Mouse (Mus musculus) layer of hippocampus, adult 2 months (tissue): ENCODE measurements around the gene Tbc1d16. TPM values are rescaled to one million over a fixed set of nuclear protein-coding genes. Genes with fewer than 3 reads are reported as not detected.
A peak's percentile ranks its signal among the peaks of the same experiment; 100 is the strongest.

Source experiments
- DNase-seq, 2 experiments: peaks; one replicate each; pipeline ENCODE4 v3.0.0; 2022; ENCODE audit warnings: low spot score in 2 of 2
- H3K27ac ChIP-seq: fragments of 200-600 bp; 2 replicates; pipeline ENCODE4 v1.8.1; 2022
- H3K4me3 ChIP-seq: fragments of 200-600 bp; 2 replicates; pipeline ENCODE4 v1.8.1; 2022; ENCODE audit warnings: mild to moderate bottlenecking
- CTCF ChIP-seq: fragments of 200-600 bp; conservative IDR thresholded peaks from 2 replicates; pipeline ENCODE4 v1.8.1; 2022; ENCODE audit warnings: antibody characterized with exemption, mild to moderate bottlenecking, moderate library complexity
- total RNA-seq, 2 experiments: library from RNA; stranded (reverse); gene quantifications; 2 replicates each; pipeline ENCODE4 v1.2.3; 2021

Tbc1d16 gene
- total RNA-seq, 2 experiments from 2014 or later, result 44.0 to 44.1 TPM

DNA sequence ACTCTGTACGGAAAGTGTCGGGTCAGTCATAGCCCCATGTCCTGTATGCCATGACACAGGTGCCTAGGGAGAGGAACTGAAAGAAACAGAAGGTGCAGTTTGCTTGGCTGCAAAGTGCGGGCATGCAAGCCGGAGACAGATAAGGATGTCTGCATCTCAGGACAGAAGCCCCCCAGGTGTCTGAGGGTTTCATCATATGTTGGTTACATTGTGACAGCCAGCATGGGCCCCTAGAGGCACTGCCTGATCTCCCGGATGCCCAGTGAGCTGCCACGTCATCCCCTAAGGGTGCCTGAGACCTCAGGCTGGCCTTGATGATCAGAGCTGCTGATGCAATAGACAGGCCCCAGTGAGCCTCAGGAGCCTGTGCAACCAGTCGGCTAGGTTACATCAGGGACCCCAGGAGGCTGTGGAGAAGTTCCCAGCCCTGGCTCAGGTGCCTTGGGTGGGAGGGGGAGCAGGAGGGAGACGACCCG lies 36.7 kb downstream of the Tbc1d16 start:
- Histone ChIP-seq H3K27ac (no peak overlapping the region), H3K4me3 (no peak overlapping the region)
- no peak for TF ChIP-seq CTCF
- DNase-seq, result no peak

- TF ChIP-seq CTCF, result peak; percentile 86
- Histone ChIP-seq H3K27ac (no peak overlapping the region), H3K4me3 (no peak overlapping the region)
- peak; percentile 60 to 65 for DNase-seq
These were observed 37.8 kb downstream of the Tbc1d16 start for GRCm38 (mm10) chr11:119190498-119190897.

DNA sequence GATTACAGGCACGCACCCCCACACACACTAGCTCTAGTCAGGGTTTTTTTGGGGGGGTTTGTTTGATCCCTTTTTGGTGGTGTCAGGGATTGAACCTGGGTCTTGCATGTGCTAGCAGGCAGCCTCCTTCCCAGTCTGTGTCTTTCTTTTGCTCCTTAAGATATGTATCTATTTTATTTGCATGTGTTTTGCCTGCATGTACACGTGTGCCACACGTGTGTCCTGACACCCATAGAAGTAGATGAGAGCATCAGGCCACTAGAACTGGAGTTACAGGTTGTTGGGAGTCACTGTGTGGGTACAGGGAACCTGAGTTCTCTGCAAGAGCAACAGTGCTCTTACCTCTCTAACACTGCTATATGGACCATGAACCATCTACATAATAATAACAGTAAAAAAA lies 39.0 kb downstream of the Tbc1d16 start:
- Histone ChIP-seq H3K4me3 (no peak overlapping the region), H3K27ac (no peak overlapping the region)
- no peak for TF ChIP-seq CTCF
- DNase-seq, result no peak

DNA sequence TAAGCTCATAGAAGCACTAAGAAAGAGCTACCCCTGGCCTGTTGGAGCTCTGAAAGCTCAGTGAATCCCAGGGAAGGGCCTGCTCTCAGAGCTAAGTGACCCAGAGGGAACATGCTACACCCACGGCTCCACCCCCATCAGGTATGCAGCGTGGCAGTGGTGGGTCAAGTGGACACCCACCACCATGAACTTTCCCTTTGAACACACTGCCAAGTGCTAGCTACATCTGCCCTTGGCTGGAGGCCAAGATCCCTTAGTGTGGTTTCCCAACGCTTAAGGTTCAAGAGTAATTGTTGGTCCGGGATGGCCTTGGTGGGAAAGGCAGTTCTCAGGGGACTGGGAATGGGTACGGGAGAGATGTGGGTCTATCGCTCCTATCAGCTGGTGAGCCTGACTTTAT lies 39.9 kb downstream of the Tbc1d16 start:
- H3K27ac ChIP-seq, result no peak overlapping the region
- H3K4me3 ChIP-seq, result no peak overlapping the region
- no peak for TF ChIP-seq CTCF
- no peak for DNase-seq

GRCm38 (mm10) chr11:119187800-119188197 lies 40.5 kb downstream of the Tbc1d16 start:
- H3K27ac ChIP-seq, result no peak overlapping the region
- H3K4me3 ChIP-seq, result no peak overlapping the region
- no peak for DNase-seq
- no peak for TF ChIP-seq CTCF

- no peak overlapping the region for H3K4me3 ChIP-seq
- no peak overlapping the region for H3K27ac ChIP-seq
- peak; percentile 35 to 70 for DNase-seq
- TF ChIP-seq CTCF, result peak; percentile 90
These were observed 41.1 kb downstream of the Tbc1d16 start for GRCm38 (mm10) chr11:119186989-119187799.

DNA sequence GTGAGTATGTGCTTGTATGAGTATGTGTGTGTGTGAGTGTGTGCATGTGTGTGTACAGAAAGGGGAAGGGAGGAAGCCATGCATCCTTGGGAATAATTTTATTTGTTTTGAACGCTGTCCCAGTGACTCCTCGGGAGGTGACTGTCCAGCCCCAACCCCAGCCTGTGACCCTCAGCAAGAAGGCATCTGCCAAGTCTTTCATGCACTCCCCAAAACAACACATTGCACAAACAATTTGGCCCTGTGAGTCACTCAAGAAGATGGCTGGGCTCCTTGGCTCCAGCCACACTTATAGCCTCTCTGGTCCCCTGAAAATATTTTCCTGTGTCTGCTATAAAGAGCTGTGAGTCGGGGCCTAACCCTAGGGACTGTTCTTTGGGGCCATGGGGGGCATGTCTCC lies 41.9 kb downstream of the Tbc1d16 start:
- TF ChIP-seq CTCF, result no peak
- Histone ChIP-seq H3K4me3 (no peak overlapping the region), H3K27ac (no peak overlapping the region)
- no peak for DNase-seq

GRCm38 (mm10) chr11:119183684-119184310 lies 44.5 kb downstream of the Tbc1d16 start:
- Histone ChIP-seq H3K4me3 (no peak overlapping the region), H3K27ac (no peak overlapping the region)
- DNase-seq, result no peak
- TF ChIP-seq CTCF, result no peak

GRCm38 (mm10) chr11:119181861-119182395 lies 46.4 kb downstream of the Tbc1d16 start:
- Histone ChIP-seq H3K27ac (no peak overlapping the region), H3K4me3 (no peak overlapping the region)
- TF ChIP-seq CTCF, result no peak
- no peak for DNase-seq

GRCm38 (mm10) chr11:119180824-119181582 lies 47.3 kb downstream of the Tbc1d16 start:
- TF ChIP-seq CTCF, result no peak
- no peak for DNase-seq
- Histone ChIP-seq H3K27ac (no peak overlapping the region), H3K4me3 (no peak overlapping the region)

- Histone ChIP-seq H3K4me3 (no peak overlapping the region), H3K27ac (no peak overlapping the region)
- no peak for TF ChIP-seq CTCF
- no peak for DNase-seq
These were observed 50.0 kb downstream of the Tbc1d16 start for GRCm38 (mm10) chr11:119178317-119178716.

GRCm38 (mm10) chr11:119176389-119177179 lies 51.7 kb downstream of the Tbc1d16 start:
- no peak for DNase-seq
- Histone ChIP-seq H3K27ac (no peak overlapping the region), H3K4me3 (no peak overlapping the region)
- TF ChIP-seq CTCF, result no peak
